Mouse (Mus musculus) CH12.LX (cell line): ENCODE data around the gene Gm4340. TPM values are rescaled to one million over a fixed set of nuclear protein-coding genes. Genes with fewer than 3 reads are reported as not detected.

Source experiments
- DNase-seq: peaks from one replicate; pipeline ENCODE4 v3.0.0-alpha.2; 2013; ENCODE audit errors: extremely low read depth
- H3K27ac ChIP-seq: 2 replicates; pipeline ENCODE4 v1.5.1; 2012; ENCODE audit warnings: low read depth, mild to moderate bottlenecking, control low read depth, moderate library complexity; ENCODE audit not compliant: insufficient read depth
- H3K27me3 ChIP-seq: replicated peaks from 2 replicates; pipeline ENCODE3; 2012; ENCODE audit warnings: inconsistent platforms
- H3K36me3 ChIP-seq, 2 experiments: replicated peaks in 1 of 2; 2 replicates each; pipeline versions ENCODE3 to v1.6.1; 2012; ENCODE audit warnings: inconsistent platforms in 1 of 2, low read length in 1 of 2, mild to moderate bottlenecking in 1 of 2, mixed read lengths in 1 of 2, moderate library complexity in 1 of 2; ENCODE audit not compliant: control insufficient read depth in 1 of 2, insufficient read depth in 1 of 2
- H3K4me1 ChIP-seq, 2 experiments: 2 replicates each; pipeline ENCODE4 v1.6.1; 2012; ENCODE audit warnings: inconsistent platforms in 1 of 2, moderate library complexity in 1 of 2; ENCODE audit not compliant: insufficient read depth in 2 of 2, control insufficient read depth in 1 of 2
- H3K4me2 ChIP-seq: 2 replicates; pipeline ENCODE4 v1.6.1; 2012; ENCODE audit warnings: low read depth, mild to moderate bottlenecking, control low read depth; ENCODE audit not compliant: poor library complexity, insufficient read depth, severe bottlenecking
- H3K4me3 ChIP-seq, 3 experiments: fragments of 150-350 bp in 1 of 3; sonication (generic) in 1 of 3; replicated peaks in 1 of 3; 2 replicates each; pipeline versions ENCODE3 to v1.5.1; 2011 to 2012; ENCODE audit warnings: low read depth in 2 of 3, low read length in 2 of 3, mild to moderate bottlenecking in 2 of 3, moderate library complexity in 2 of 3, control low read depth in 1 of 3, improper control_type of control experiment in 1 of 3, inconsistent platforms in 1 of 3, mixed read lengths in 1 of 3; ENCODE audit not compliant: poor library complexity in 1 of 3
- H3K79me2 ChIP-seq: replicated peaks from 2 replicates; pipeline ENCODE4 v1.6.1; 2012; ENCODE audit warnings: mild to moderate bottlenecking, moderate library complexity; ENCODE audit not compliant: control insufficient read depth, poor library complexity, insufficient read depth, severe bottlenecking; ENCODE audit errors: extremely low read depth
- H3K9ac ChIP-seq: 2 replicates; pipeline ENCODE4 v1.6.1; 2012; ENCODE audit warnings: low read depth, mild to moderate bottlenecking, control low read depth, moderate library complexity; ENCODE audit not compliant: insufficient read depth
- H3K9me3 ChIP-seq: replicated peaks from 2 replicates; pipeline ENCODE3; 2012; ENCODE audit warnings: low read length, inconsistent platforms, mixed read lengths
- BHLHE40 ChIP-seq: IDR thresholded peaks from 2 replicates; pipeline ENCODE4 v1.6.1; 2011; ENCODE audit warnings: mild to moderate bottlenecking, low read depth, low read length, improper control_type of control experiment
- E2F4 ChIP-seq: IDR thresholded peaks from 2 replicates; pipeline ENCODE4 v1.6.1; 2011; ENCODE audit warnings: low read depth, low read length, improper control_type of control experiment; ENCODE audit not compliant: insufficient replicate concordance
- ELF1 ChIP-seq: IDR thresholded peaks from 2 replicates; pipeline ENCODE4 v1.6.1; 2014; ENCODE audit warnings: low read depth, mild to moderate bottlenecking, inconsistent platforms, low read length, improper control_type of control experiment
- ETS1 ChIP-seq: conservative IDR thresholded peaks from 2 replicates; pipeline ENCODE4 v1.6.1; 2012; ENCODE audit warnings: low read depth, mild to moderate bottlenecking, inconsistent platforms, low read length, improper control_type of control experiment, moderate library complexity
- IRF4 ChIP-seq: IDR thresholded peaks from 2 replicates; pipeline ENCODE4 v1.6.1; 2014; ENCODE audit warnings: low read depth, mild to moderate bottlenecking, inconsistent platforms, low read length, improper control_type of control experiment
- MXI1 ChIP-seq: IDR thresholded peaks from 2 replicates; pipeline ENCODE4 v1.6.1; 2011; ENCODE audit warnings: mild to moderate bottlenecking, low read depth, low read length, improper control_type of control experiment
- MYC ChIP-seq: IDR thresholded peaks from 2 replicates; pipeline ENCODE4 v1.6.1; 2011; ENCODE audit warnings: low read depth, mild to moderate bottlenecking, improper control_type of control experiment, low read length
- NRF1 ChIP-seq: IDR thresholded peaks from 2 replicates; pipeline ENCODE4 v1.6.1; 2014; ENCODE audit warnings: low read depth, mild to moderate bottlenecking, inconsistent platforms, low read length, improper control_type of control experiment, moderate library complexity
- POLR2AphosphoS2 ChIP-seq: IDR thresholded peaks from 2 replicates; pipeline ENCODE4 v1.6.1; 2011; ENCODE audit warnings: low read depth, low read length, improper control_type of control experiment
- SMC3 ChIP-seq: IDR thresholded peaks from 2 replicates; pipeline ENCODE4 v1.6.1; 2011; ENCODE audit warnings: low read depth, low read length, improper control_type of control experiment
- USF2 ChIP-seq: conservative IDR thresholded peaks from 2 replicates; pipeline ENCODE4 v1.6.1; 2011; ENCODE audit warnings: low read depth, low read length, improper control_type of control experiment
- ZKSCAN1 ChIP-seq: IDR thresholded peaks from 2 replicates; pipeline ENCODE4 v1.6.1; 2012; ENCODE audit warnings: low read depth, inconsistent platforms, low read length, improper control_type of control experiment, borderline replicate concordance
- dilution Hi-C: fragments of 300-500 bp; cut with MboI; formaldehyde crosslinking; loops from 2 replicates; pipeline ENCODE4 v1.14.3; 2020; ENCODE audit warnings: low sequenced_read_pairs; ENCODE audit not compliant: extremely low pct_unique_long_range_greater_than_20kb, extremely low pct_ligation_motif_present
- in situ Hi-C: fragments of 300-500 bp; cut with MboI; formaldehyde crosslinking; loops from 3 replicates; pipeline ENCODE4 v1.14.3; 2019; ENCODE audit warnings: low sequenced_read_pairs, low pct_ligation_motif_present, low pct_unique_long_range_greater_than_20kb, mixed read lengths
- polyA plus RNA-seq: library from polyadenylated mRNA; unstranded; fragments of >175 nt; gene quantifications from 2 replicates; pipeline ENCODE4 v1.2.1, GENCODE M21; 2012; ENCODE audit warnings: low read depth; ENCODE audit not compliant: insufficient read length
- total RNA-seq, 2 experiments: library from RNA; depleted of rRNA; stranded (reverse); fragments of 300-350 nt in 1 of 2; fragments of >200 nt in 1 of 2; gene quantifications; 2 replicates each; pipeline ENCODE4 v1.2.3; 2012 to 2014

The Gm4340 gene
- total and polyA plus RNA-seq, 3 experiments: not detected

DNA sequence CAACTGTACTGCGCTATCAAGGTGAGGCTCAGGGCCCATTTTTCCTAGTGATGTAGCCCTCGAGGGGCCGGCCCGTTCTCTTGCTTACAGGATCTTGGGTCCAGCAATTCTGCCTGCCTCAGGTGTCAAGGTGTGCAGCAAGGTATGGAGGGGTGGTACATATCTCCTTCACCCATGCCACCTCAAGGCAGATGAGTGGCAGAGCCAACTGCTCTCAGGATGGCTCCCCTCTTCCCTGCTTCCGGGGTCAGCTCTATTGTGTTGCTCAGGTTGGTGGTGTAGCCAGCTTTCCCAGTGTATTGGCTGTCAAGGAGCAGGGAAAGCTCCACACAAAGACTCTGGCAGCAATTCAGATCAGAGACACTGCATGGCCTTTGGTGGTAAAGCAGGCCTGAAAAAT, 20.7 kb downstream of the Gm4340 start:
- no peak overlapping the region for H3K9ac ChIP-seq
- TF ChIP-seq POLR2AphosphoS2 (no peak), BHLHE40 (no peak), IRF4 (no peak), ZKSCAN1 (no peak), ELF1 (no peak), NRF1 (no peak), USF2 (no peak), MYC (no peak)
- no peak overlapping the region for H3K27ac ChIP-seq
- H3K4me1 ChIP-seq: no peaks in the 10 kb centered on the region
- dilution Hi-C loops (no loop called here), in situ Hi-C loops (no loop called here)
- H3K4me3 ChIP-seq: no peak overlapping the region
- H3K27me3 ChIP-seq: no peaks in the 10 kb centered on the region
- no peaks in the 10 kb centered on the region for H3K36me3 ChIP-seq
- H3K4me2 ChIP-seq: no peak overlapping the region
- no peak for DNase-seq
- peaks cover 30% of the 10 kb centered on the region for H3K9me3 ChIP-seq
- H3K79me2 ChIP-seq: no peaks in the 10 kb centered on the region

DNA sequence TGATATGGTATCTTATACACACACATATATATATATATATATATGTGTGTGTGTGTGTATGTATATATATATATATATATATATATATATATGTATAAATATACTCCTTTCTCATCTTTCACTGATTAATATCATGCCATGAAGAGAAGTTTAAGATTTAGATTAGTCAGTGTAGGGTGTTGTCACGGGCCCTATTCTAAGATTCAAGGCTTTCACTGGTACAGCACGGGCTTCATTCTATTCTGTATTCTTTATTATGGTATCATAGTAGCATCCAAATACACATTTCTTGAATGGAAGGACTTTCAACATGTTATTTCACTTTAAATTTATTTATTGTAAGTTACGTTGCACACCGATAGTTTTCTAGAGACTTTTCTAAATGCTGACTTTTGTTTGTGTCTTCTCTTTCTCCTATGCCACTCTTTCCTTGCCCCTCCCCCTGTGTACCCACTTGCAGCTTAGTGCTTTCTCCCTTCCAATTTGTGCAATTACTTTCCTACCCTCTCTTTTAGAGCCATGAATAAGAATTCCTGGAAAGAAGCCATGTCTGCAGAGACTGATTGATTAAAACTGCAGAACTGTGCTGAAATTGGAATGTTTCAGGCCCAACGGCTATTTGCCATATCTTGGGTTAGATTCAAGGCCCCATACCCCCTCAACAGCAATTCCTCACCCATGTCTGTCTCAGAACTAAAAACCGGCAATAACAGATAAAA, 26.6 kb downstream of the Gm4340 start:
- dilution Hi-C loops: no loop called here
- Histone ChIP-seq H3K4me2 (no peak overlapping the region), H3K79me2 (no peaks in the 10 kb centered on the region), H3K9ac (no peak overlapping the region), H3K27ac (no peak overlapping the region), H3K9me3 (peaks cover 3% of the 10 kb centered on the region), H3K36me3 (no peaks in the 10 kb centered on the region), H3K4me3 (no peak overlapping the region), H3K4me1 (no peaks in the 10 kb centered on the region), H3K27me3 (no peaks in the 10 kb centered on the region)
- no peak for TF ChIP-seq MXI1
- no peak for TF ChIP-seq SMC3
- no peak for TF ChIP-seq E2F4
- TF ChIP-seq ETS1: no peak
- TF ChIP-seq IRF4: no peak
- in situ Hi-C loops: no loop called here
- no peak for DNase-seq

Other genes with a start within 250 kb of the Gm4340 start
- not detected in 2 replicates for gene Gm21293, start 51.1 kb upstream of the Gm4340 start, total RNA-seq (2012; rRNA removed)
- not detected in 2 replicates for gene Gm21293, start 51.1 kb upstream of the Gm4340 start, total RNA-seq (2014; rRNA removed)
- not detected in 2 replicates for gene Gm21293, start 51.1 kb upstream of the Gm4340 start, polyA plus RNA-seq
- not detected in 2 replicates for gene Gm6763, start 42.5 kb upstream of the Gm4340 start, total RNA-seq (2012; rRNA removed)
- not detected in 2 replicates for gene Gm6763, start 42.5 kb upstream of the Gm4340 start, total RNA-seq (2014; rRNA removed)
- not detected in 2 replicates for gene Gm6763, start 42.5 kb upstream of the Gm4340 start, polyA plus RNA-seq
- not detected in 2 replicates for gene Gm8764, start 34.0 kb upstream of the Gm4340 start, total RNA-seq (2012; rRNA removed)
- not detected in 2 replicates for gene Gm8764, start 34.0 kb upstream of the Gm4340 start, total RNA-seq (2014; rRNA removed)
- not detected in 2 replicates for gene Gm8764, start 34.0 kb upstream of the Gm4340 start, polyA plus RNA-seq
- gene Gm21304, start 25.5 kb upstream of the Gm4340 start, total RNA-seq (2012; rRNA removed): not detected in 2 replicates
- not detected in 2 replicates for gene Gm21304, start 25.5 kb upstream of the Gm4340 start, total RNA-seq (2014; rRNA removed)
- gene Gm21304, start 25.5 kb upstream of the Gm4340 start, polyA plus RNA-seq: not detected in 2 replicates
- gene Gm21312, start 17.0 kb upstream of the Gm4340 start, total RNA-seq (2012; rRNA removed): not detected in 2 replicates
- not detected in 2 replicates for gene Gm21312, start 17.0 kb upstream of the Gm4340 start, total RNA-seq (2014; rRNA removed)
- gene Gm21312, start 17.0 kb upstream of the Gm4340 start, polyA plus RNA-seq: not detected in 2 replicates
- gene Gm20765, start 8.5 kb upstream of the Gm4340 start, total RNA-seq (2012; rRNA removed): not detected in 2 replicates
- gene Gm20765, start 8.5 kb upstream of the Gm4340 start, total RNA-seq (2014; rRNA removed): not detected in 2 replicates
- gene Gm20765, start 8.5 kb upstream of the Gm4340 start, polyA plus RNA-seq: not detected in 2 replicates